Mouse (Mus musculus): ENCODE measurements around the gene Fmo6. TPM values are rescaled to one million over a fixed set of nuclear protein-coding genes. Genes with fewer than 3 reads are reported as not detected.

Fmo6 gene
- not detected in 2 replicates for polyA plus RNA-seq (2012; ENCODE audit: insufficient read depth, insufficient read length, low replicate concordance, missing spikeins)

GRCm38 (mm10) chr1:162937415-162937814, at the start of gene Fmo6:
TSS of gene Fmo6 (minus strand) at chr1:162937515.
- TF ChIP-seq CTCF (IDR thresholded peaks at IDR 0.05; ENCODE audit: insufficient read depth, low read depth, low read length): no peak
- no peak for TF ChIP-seq POLR2A (IDR thresholded peaks at IDR 0.05; ENCODE audit: insufficient read depth, low read depth, low read length)

GRCm38 (mm10) chr1:162986777-162987176, 49.5 kb upstream of the Fmo6 start:
- no peaks in the 10 kb centered on the region for H3K4me1 ChIP-seq (ENCODE audit: control insufficient read depth, insufficient read depth, low read length)
- TF ChIP-seq POLR2A (IDR thresholded peaks at IDR 0.05; ENCODE audit: insufficient read depth, low read depth, low read length) (no peak), CTCF (IDR thresholded peaks at IDR 0.05; ENCODE audit: insufficient read depth, low read depth, low read length) (no peak)
- no peak overlapping the region for H3K27ac ChIP-seq (ENCODE audit: insufficient read depth, low read depth, low read length)
- WGBS: 95% methylated on average over 1 of the region's 1 CpGs
- H3K4me3 ChIP-seq (ENCODE audit: insufficient read depth, low read depth, low read length): no peak overlapping the region

More at GRCm38 (mm10) chr1:162937415-162937814, at the start of gene Fmo6:
- Histone ChIP-seq H3K4me3 (ENCODE audit: insufficient read depth, low read depth, low read length) (no peak within 1 kb of the TSS), H3K4me1 (ENCODE audit: control insufficient read depth, insufficient read depth, low read length) (no peaks in the 10 kb centered on the region), H3K27ac (ENCODE audit: insufficient read depth, low read depth, low read length) (no peak within 1 kb of the TSS)
- 86% methylated on average over 6 of the region's 6 CpGs for WGBS

GRCm38 (mm10) chr1:162986121-162986748, 48.9 kb upstream of the Fmo6 start:
- H3K4me1 ChIP-seq (ENCODE audit: control insufficient read depth, insufficient read depth, low read length): no peaks in the 10 kb centered on the region
- H3K27ac ChIP-seq (ENCODE audit: insufficient read depth, low read depth, low read length): no peak overlapping the region
- no peak overlapping the region for H3K4me3 ChIP-seq (ENCODE audit: insufficient read depth, low read depth, low read length)
- WGBS: 92% methylated on average over 2 of the region's 2 CpGs
- TF ChIP-seq CTCF (IDR thresholded peaks at IDR 0.05; ENCODE audit: insufficient read depth, low read depth, low read length) (no peak), POLR2A (IDR thresholded peaks at IDR 0.05; ENCODE audit: insufficient read depth, low read depth, low read length) (no peak)

GRCm38 (mm10) chr1:162984428-162984827, 47.1 kb upstream of the Fmo6 start, which contains the start of gene Fmo3:
TSS of gene Fmo3 (minus strand) at chr1:162984528.
- H3K4me1 ChIP-seq (ENCODE audit: control insufficient read depth, insufficient read depth, low read length): no peaks in the 10 kb centered on the region
- H3K27ac ChIP-seq (ENCODE audit: insufficient read depth, low read depth, low read length): no peak within 1 kb of the TSS
- TF ChIP-seq POLR2A (IDR thresholded peaks at IDR 0.05; ENCODE audit: insufficient read depth, low read depth, low read length): no peak
- TF ChIP-seq CTCF (IDR thresholded peaks at IDR 0.05; ENCODE audit: insufficient read depth, low read depth, low read length): no peak
- no peak within 1 kb of the TSS for H3K4me3 ChIP-seq (ENCODE audit: insufficient read depth, low read depth, low read length)
- WGBS: 81% methylated on average over 1 of the region's 1 CpGs

- TF ChIP-seq CTCF (IDR thresholded peaks at IDR 0.05; ENCODE audit: insufficient read depth, low read depth, low read length) (no peak), POLR2A (IDR thresholded peaks at IDR 0.05; ENCODE audit: insufficient read depth, low read depth, low read length) (no peak)
- H3K4me3 ChIP-seq (ENCODE audit: insufficient read depth, low read depth, low read length): no peak overlapping the region
- no peaks in the 10 kb centered on the region for H3K4me1 ChIP-seq (ENCODE audit: control insufficient read depth, insufficient read depth, low read length)
- WGBS: 78% methylated on average over 2 of the region's 2 CpGs
- H3K27ac ChIP-seq (ENCODE audit: insufficient read depth, low read depth, low read length): no peak overlapping the region
Measured at GRCm38 (mm10) chr1:162963556-162963955, 26.2 kb upstream of the Fmo6 start.

GRCm38 (mm10) chr1:162957422-162957821, 20.1 kb upstream of the Fmo6 start:
- Histone ChIP-seq H3K4me1 (ENCODE audit: control insufficient read depth, insufficient read depth, low read length) (no peaks in the 10 kb centered on the region), H3K27ac (ENCODE audit: insufficient read depth, low read depth, low read length) (no peak overlapping the region), H3K4me3 (ENCODE audit: insufficient read depth, low read depth, low read length) (no peak overlapping the region)
- 89% methylated on average over 1 of the region's 1 CpGs for WGBS
- TF ChIP-seq CTCF (IDR thresholded peaks at IDR 0.05; ENCODE audit: insufficient read depth, low read depth, low read length): no peak
- TF ChIP-seq POLR2A (IDR thresholded peaks at IDR 0.05; ENCODE audit: insufficient read depth, low read depth, low read length): no peak

- no peak for TF ChIP-seq CTCF (IDR thresholded peaks at IDR 0.05; ENCODE audit: insufficient read depth, low read depth, low read length)
- H3K4me1 ChIP-seq (ENCODE audit: control insufficient read depth, insufficient read depth, low read length): no peaks in the 10 kb centered on the region
- WGBS: 82% methylated on average over 2 of the region's 2 CpGs
- H3K27ac ChIP-seq (ENCODE audit: insufficient read depth, low read depth, low read length): no peak overlapping the region
- no peak overlapping the region for H3K4me3 ChIP-seq (ENCODE audit: insufficient read depth, low read depth, low read length)
Measured at GRCm38 (mm10) chr1:162953079-162953478, 15.8 kb upstream of the Fmo6 start.

- no peak for TF ChIP-seq CTCF (IDR thresholded peaks at IDR 0.05; ENCODE audit: insufficient read depth, low read depth, low read length)
- no peak for TF ChIP-seq POLR2A (IDR thresholded peaks at IDR 0.05; ENCODE audit: insufficient read depth, low read depth, low read length)
- no peaks in the 10 kb centered on the region for H3K4me1 ChIP-seq (ENCODE audit: control insufficient read depth, insufficient read depth, low read length)
- H3K27ac ChIP-seq (ENCODE audit: insufficient read depth, low read depth, low read length): no peak overlapping the region
- 100% methylated on average over 1 of the region's 1 CpGs for WGBS
- no peak overlapping the region for H3K4me3 ChIP-seq (ENCODE audit: insufficient read depth, low read depth, low read length)
Measured at GRCm38 (mm10) chr1:162949763-162950162, 12.4 kb upstream of the Fmo6 start.

- 83% methylated on average over 6 of the region's 6 CpGs for WGBS
- no peak overlapping the region for H3K4me3 ChIP-seq (ENCODE audit: insufficient read depth, low read depth, low read length)
- TF ChIP-seq POLR2A (IDR thresholded peaks at IDR 0.05; ENCODE audit: insufficient read depth, low read depth, low read length): no peak
- no peak for TF ChIP-seq CTCF (IDR thresholded peaks at IDR 0.05; ENCODE audit: insufficient read depth, low read depth, low read length)
- no peak overlapping the region for H3K27ac ChIP-seq (ENCODE audit: insufficient read depth, low read depth, low read length)
- no peaks in the 10 kb centered on the region for H3K4me1 ChIP-seq (ENCODE audit: control insufficient read depth, insufficient read depth, low read length)
Measured at GRCm38 (mm10) chr1:162947934-162948333, 10.6 kb upstream of the Fmo6 start.
